Comparison of ENCODE assay signal across 8 mouse cellular contexts in the genomic region with DNA sequence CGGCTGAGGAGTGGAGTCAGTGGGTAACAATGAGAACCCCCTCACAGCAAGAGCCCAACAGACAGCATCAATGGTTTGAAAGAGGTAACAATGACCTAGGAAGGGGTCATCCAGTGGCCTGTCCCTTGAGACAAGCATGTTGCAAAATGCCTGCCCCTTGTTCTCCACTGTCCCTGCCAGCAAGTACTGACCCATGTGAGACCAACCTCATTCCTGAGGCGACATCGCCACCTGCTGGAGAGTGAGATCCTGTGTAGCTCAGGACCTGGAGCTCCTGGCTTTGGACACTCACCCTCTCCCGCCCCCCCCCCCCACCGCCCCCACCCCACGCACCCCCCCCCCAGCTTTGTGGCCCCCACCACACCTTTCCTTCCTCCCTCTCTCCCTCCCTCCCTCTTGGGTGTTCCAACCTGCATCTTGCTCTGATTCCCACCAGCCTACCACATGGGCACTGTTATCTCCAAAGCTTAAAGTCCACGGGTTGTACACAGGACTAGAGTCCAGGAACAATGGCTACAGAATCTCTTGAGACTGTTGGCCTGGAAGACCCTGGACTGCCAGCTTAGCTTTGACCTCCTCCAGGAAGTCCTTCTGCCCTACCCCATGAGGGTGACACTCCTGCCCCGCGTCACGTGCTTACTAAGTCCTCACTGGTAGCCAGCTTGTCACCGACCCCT. TPM values are rescaled to one million over a fixed set of nuclear protein-coding genes. Genes with fewer than 3 reads are reported as not detected.
A peak's percentile ranks its signal among the peaks of the same experiment; 100 is the strongest.
DNase-seq lines count a peak whose midpoint lies in the region; ATAC-seq lines count a peak whose summit lies in the region.

No protein-coding gene starts in this region.

- ATAC-seq in intestine, embryonic 16.5 days, result peak; percentile 84
- ATAC-seq in midbrain, embryonic 11.5 days (ENCODE audit: low FRiP score), result peak; percentile 84

- peak overlapping the region; percentile 15; the same call in 1 of the 2 replicates for H3K27ac ChIP-seq in intestine, embryonic 16.5 days (ENCODE audit: low read length)
- no peak overlapping the region for H3K27ac ChIP-seq in midbrain, embryonic 11.5 days (ENCODE audit: low read depth, low read length)

- H3K4me2 ChIP-seq in intestine, embryonic 16.5 days (ENCODE audit: low read depth, low read length), result no peak overlapping the region
- H3K4me2 ChIP-seq in midbrain, embryonic 11.5 days, result no peak overlapping the region

- H3K9ac ChIP-seq in intestine, embryonic 16.5 days (ENCODE audit: low read depth, low read length), result no peak overlapping the region
- no peak overlapping the region for H3K9ac ChIP-seq in midbrain, embryonic 11.5 days (ENCODE audit: low read length)

- peaks cover 8% of the 10 kb centered on the region; the same call in 1 of the 2 replicates for H3K9me3 ChIP-seq in intestine, embryonic 16.5 days (ENCODE audit: control insufficient read depth, low read length)
- H3K9me3 ChIP-seq in midbrain, embryonic 11.5 days (ENCODE audit: control insufficient read depth, low read length), result no peaks in the 10 kb centered on the region; the same call in none of the 2 replicates

- no peak overlapping the region for H3K4me3 ChIP-seq in intestine, embryonic 16.5 days (ENCODE audit: low read length)
- H3K4me3 ChIP-seq in midbrain, embryonic 11.5 days (ENCODE audit: low read depth, low read length), result no peak overlapping the region

- peaks cover 18% of the 10 kb centered on the region for H3K4me1 ChIP-seq in intestine, embryonic 16.5 days (ENCODE audit: control insufficient read depth, insufficient read depth, low read length)
- no peaks in the 10 kb centered on the region for H3K4me1 ChIP-seq in midbrain, embryonic 11.5 days (ENCODE audit: control insufficient read depth, insufficient read depth, low read length)

- peak; percentile 96 for DNase-seq in adipocyte (ENCODE audit: low spot score)
- peak; percentile 89 to 93 for DNase-seq in cerebellum, postnatal 4 days (ENCODE audit: low spot score in 2 of 2)
- DNase-seq in gastrocnemius, postnatal 14 days, result peak; percentile 92
- DNase-seq in left cerebral cortex, postnatal 25 days (ENCODE audit: low spot score in 2 of 2), result peak; percentile 88 to 90
- DNase-seq in midbrain, embryonic 11.5 days (ENCODE audit: low spot score, missing footprints), result peak; percentile 97
- DNase-seq in right cerebral cortex, postnatal 36 days (ENCODE audit: low spot score in 2 of 2), result peak; percentile 83 to 85
- DNase-seq in yolk sac, embryonic 10.5 days (ENCODE audit: low spot score), result peak; percentile 87

- H3K36me3 ChIP-seq in intestine, embryonic 16.5 days (ENCODE audit: control insufficient read depth, insufficient read depth, low read length), result no peaks in the 10 kb centered on the region
- no peaks in the 10 kb centered on the region for H3K36me3 ChIP-seq in midbrain, embryonic 11.5 days (ENCODE audit: control insufficient read depth, insufficient read depth, low read length)

- WGBS in intestine, embryonic 16.5 days, result 49% methylated on average over 8 of the region's 11 CpGs
- WGBS in midbrain, embryonic 11.5 days, result 57% methylated on average over 9 of the region's 11 CpGs

- no peaks in the 10 kb centered on the region for H3K27me3 ChIP-seq in intestine, embryonic 16.5 days (replicated peaks; ENCODE audit: control insufficient read depth, insufficient read depth, low read length)
- no peaks in the 10 kb centered on the region for H3K27me3 ChIP-seq in midbrain, embryonic 11.5 days (ENCODE audit: control insufficient read depth, insufficient read depth, low read length)

- intact Hi-C loops in gastrocnemius, postnatal 14 days (cut with DNase I; ENCODE audit: low total_unique reads), result loop anchor here (2.0 to 10.0 kb wide), 2 partner anchors 105 to 263 kb away; partner anchors contain the start of gene Mgat5b
- intact Hi-C loops in left cerebral cortex, postnatal 25 days (cut with DNase I), result loop anchor here (1.0 to 10.0 kb wide), 3 partner anchors 105 to 293 kb away; partner anchors contain the start of gene Mgat5b

RNA-seq across cellular contexts. Expression of gene Sept9, which starts 22.0 kb away (rescaled TPM):
- 10 to 100 TPM; 27.2 to 34.0 TPM for total RNA-seq in gastrocnemius, postnatal 14 days (2021)
- polyA plus RNA-seq in intestine, embryonic 16.5 days (2015; fragmentation: Nextera tagmentation; extraction: Ambion mirVana), result 183 and 191 TPM in 2 replicates
- 10 to 100 TPM; 61.0 to 84.7 TPM for total RNA-seq in left cerebral cortex, postnatal 25 days (2021)
- 146 and 152 TPM in 2 replicates for polyA plus RNA-seq in midbrain, embryonic 11.5 days (2014; fragmentation: Nextera tagmentation; extraction: Ambion mirVana)
